Mouse (Mus musculus): ENCODE results near the gene Slc16a9.
"Not testable (repeated sequence)": the region's sequence is repeated elsewhere in the genome, so short reads cannot be mapped to it uniquely, and the experiment has no call there.

The Slc16a9 gene

GRCm38 (mm10) chr10:70244921-70245558 lies at the start of gene Slc16a9:
Gene Slc16a9, plus strand, starts transcription at chr10:70245100.
- DNase-seq: peak in 1 of 2 experiments; percentile 10

DNA sequence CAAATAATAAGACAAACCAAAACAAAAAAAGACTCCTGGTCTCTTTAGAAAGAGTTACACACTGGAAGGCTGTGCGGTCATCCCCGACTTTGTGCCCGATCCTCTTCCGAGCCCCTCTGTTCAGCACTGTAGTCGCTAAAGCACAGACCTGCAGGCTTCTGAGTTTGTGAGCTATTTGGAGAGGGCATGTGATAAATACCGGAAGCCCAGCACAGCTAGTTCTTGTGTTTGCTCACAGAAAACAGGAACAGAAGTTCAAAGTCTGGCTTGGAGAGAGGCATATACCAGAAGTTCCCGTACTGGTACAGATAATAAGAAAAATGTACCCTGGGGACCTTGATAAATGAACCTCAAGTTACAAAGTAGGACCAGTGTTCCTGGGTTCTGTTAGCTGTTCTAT lies 49.6 kb upstream of the Slc16a9 start:
- no peak for DNase-seq

DNA sequence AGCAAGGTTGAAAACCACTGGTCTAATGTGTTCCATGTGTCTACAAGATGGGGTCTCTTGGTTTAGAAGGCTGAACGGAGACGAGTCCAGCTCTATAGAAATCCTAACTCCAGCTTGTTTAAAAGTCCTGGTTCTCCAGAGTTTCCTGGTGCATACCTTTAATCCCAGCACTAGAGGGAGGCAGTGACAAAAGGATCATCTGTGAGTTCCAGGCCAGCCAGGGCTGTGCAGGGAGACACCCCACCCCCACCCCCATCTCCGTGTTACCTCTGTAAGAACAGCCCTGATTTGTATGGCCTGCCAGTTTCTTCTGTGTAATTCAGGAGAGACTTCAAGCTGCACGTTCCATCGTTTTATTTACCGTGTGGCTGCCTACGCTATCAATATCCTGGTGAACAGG lies 49.1 kb upstream of the Slc16a9 start:
- DNase-seq: no peak

- DNase-seq: no peak
These were observed 48.2 kb upstream of the Slc16a9 start for GRCm38 (mm10) chr10:70196666-70197065.

GRCm38 (mm10) chr10:70197601-70198000 lies 47.3 kb upstream of the Slc16a9 start:
- no peak for DNase-seq

- no peak for DNase-seq
These were observed 46.9 kb upstream of the Slc16a9 start for GRCm38 (mm10) chr10:70198012-70198411.

DNA sequence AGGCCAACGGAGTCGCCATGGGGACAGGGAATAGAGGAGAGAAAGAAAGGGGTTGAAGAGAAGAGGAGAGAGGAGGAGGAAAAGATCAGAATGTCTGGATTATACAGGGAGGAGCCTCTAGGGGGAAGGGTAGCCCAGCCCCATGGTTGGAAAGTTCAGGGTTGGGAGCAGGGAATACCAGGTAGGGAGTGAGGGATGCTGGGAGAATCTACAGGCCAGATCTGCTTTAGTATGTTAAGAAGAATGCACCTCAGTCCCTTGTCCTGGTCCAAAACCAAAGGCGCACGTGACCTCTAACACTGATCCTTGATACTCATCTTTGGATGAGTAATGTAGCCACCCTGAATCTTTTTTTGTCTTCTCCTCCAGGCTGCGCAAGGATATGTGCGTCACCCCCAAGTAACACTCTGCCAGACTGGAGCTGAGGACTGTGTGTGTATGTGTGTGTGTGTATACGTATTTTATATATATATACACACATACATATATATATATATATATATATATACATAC lies 45.9 kb upstream of the Slc16a9 start:
- no peak for DNase-seq

DNA sequence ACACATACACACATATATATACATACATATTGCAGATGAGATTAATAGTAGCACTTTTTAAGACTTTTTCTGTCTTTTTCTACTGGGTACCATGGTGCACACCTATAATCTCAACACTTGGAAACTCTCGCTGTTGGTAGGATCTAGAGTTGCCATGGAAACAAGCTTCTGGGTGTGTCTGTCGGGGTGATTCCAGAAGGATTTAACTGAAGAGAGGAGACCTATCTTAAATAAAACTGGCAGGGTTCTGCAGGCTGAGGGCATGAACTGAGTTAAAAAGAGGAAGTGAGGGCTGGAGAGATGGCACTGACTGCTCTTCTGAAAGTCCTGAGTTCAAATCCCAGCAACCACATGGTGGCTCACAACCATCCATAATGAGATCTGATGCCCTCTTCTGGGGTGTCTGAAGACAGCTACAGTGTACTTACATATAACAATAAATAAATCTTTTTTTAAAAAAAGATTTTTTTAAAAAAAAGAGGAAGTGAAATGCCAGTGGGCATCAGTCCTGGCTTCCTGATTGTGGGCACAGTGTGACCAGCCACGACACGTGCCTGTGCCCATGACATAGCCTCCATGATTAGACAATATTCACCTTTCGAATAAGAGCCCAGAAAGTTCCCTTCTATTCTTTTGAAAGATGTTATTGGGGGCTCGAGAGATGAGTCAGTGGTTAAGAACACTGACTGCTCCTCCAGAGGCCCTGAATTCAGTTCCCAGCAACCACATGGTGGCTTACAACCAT lies 45.3 kb upstream of the Slc16a9 start:
- DNase-seq: no peak

DNA sequence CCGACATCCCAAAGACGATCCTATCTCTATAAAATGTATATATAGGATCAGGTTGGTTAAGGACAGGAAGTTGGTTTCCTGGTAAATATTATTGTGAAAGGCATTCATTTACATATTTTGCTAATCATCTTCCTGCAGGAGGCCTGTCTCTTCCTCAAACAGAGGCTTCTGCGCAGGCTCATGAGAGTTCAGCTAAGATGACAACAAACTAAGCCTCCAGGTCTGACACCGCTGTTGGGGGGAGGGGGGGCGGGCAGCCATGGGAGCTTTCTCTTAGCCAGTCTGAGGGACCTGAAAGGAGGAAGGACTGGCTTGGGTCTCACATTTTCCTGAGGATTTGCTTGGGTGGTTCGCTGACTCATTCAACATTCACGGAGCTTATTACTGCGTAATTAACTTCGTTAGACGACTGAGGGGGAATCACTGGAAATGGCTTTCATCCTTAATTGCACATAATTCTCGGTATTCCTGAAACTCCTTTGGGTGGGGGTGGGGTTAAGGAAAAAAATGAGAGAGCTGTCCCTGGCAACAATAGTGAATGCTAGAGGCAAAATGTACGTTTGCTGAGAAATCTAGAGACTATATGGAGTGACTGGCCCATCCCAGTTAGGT lies 43.9 kb upstream of the Slc16a9 start:
- DNase-seq: no peak

DNA sequence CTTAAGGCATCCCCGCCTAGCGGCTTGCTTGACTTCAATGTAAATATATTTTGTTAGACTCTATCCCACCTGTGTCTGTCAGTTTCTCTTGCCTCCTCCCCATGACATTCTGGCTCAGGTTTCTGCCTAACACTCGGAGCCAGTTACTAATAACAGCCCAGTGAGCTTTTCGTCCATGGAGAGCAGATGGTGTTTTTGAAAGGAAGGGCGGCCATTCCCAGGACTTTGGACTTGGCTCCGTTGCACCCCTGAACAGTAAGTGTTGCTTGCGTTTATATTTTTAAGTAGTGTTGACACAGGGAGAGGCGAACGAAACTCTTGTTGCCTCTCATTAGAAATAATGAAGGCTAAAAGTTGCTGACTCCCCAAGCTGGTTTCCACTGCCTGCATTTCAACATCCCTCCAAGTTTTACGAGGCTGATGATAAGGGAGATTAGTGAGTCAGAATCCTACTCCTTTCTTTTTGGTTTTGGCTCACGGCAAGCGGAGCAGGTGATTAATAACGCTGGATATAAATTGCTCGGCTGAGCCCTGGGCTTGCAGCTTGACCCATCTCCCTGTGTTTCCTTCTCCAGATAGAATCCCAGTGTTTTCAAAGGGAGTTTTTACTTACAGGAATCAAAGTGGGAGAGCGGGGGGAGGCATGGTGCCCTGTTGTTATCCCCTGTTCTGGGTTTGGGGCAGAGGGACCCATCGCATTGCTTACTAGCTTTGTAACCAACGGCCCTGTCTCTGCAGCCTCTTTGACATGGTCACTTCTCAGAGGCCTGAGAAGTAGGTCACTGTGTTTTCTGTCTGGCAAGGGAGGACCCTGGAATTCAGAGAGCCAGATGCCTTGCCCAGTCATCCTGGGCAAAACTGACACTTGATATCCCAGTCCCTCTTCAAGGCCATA lies 40.1 kb upstream of the Slc16a9 start, which contains the start of gene Mrln:
Mrln (plus strand) TSS at position 160 of the 895 bp plus-strand sequence.
- no peak for DNase-seq

GRCm38 (mm10) chr10:70211281-70211680 lies 33.6 kb upstream of the Slc16a9 start:
- no peak for DNase-seq

- DNase-seq: no peak
These were observed 23.9 kb upstream of the Slc16a9 start for GRCm38 (mm10) chr10:70220971-70221370.

DNA sequence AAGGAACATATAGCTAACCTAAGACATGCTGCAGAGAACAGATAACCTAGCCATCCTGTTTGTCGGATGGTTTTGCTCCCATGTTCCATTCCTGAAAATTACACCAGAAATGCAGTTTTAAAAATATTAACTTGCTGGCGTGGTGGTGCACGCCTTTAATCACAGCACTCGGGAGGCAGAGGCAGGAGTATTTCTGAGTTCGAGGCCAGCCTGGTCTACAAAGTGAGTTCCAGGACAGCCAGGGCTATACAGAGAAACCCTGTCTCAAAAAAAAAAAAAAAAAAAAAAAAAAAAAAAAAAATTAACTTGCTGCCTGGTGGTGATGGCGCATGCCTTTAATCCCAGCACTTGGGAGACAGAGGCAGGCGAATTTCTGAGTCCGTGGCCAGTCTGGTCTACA lies 22.7 kb upstream of the Slc16a9 start:
- DNase-seq: not testable (repeated sequence)

- DNase-seq: no peak
These were observed 20.3 kb upstream of the Slc16a9 start for GRCm38 (mm10) chr10:70224571-70224970.

- DNase-seq: no peak
These were observed 19.1 kb upstream of the Slc16a9 start for GRCm38 (mm10) chr10:70225760-70226159.

DNA sequence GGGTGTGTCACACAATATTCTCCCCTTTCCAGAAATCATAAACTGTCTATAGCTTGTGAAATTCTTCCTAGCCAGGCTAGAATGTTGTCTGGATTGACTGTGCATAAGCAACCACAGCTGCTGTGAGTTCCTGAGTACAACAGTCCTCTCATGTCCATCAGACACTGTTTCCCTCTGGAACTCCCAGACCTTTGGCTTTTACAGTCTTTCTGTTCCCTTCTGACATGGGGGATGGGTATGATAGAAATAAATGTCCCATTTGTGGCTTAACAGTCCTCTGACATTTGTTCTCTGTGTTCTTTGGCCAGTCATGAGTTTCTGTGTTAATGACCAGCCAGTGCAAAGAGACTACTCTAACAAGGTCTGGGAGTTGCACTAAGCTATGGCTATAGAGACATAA lies 18.3 kb upstream of the Slc16a9 start:
- DNase-seq: no peak

DNA sequence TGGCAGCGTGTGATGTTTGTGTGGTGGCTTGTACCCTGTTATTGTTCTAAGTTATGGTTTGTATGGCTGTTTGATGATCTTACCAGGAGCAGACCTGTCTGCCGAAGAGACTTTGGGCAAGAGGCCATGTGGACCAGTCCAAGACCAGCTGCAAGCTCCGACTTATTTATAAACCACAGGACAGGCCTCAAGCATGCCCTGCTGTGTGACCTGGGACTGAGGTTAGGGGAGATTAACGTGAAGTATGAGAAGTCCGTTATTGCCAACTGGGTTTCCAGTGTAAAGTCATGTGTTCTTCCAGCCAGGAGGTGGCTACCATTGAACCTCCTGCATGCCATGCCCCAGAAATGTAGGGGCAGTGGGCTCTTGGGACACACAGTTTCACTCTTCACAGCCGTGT lies 14.5 kb upstream of the Slc16a9 start:
- DNase-seq: no peak

DNA sequence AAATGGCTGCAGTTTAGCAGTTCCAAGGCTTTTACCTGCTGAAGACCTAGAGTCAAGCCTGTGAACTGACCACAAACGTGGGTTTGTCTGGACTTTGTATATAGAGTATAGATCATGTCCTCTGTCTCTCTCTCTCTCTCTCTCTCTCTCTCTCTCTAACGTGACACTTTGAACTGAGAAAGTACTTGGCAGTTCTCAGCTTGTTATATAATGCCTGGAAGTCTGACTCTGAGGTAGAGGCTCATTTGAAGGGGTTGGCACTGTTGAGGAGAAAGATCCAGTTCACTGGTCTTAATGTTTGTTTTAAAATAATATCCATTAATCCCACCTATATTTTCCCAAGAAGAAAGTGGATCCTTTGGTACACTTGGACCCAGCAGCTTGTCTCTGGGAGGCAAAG lies 7.0 kb upstream of the Slc16a9 start:
- DNase-seq: no peak

GRCm38 (mm10) chr10:70242751-70243444 lies 2.0 kb upstream of the Slc16a9 start:
- DNase-seq: no peak

DNA sequence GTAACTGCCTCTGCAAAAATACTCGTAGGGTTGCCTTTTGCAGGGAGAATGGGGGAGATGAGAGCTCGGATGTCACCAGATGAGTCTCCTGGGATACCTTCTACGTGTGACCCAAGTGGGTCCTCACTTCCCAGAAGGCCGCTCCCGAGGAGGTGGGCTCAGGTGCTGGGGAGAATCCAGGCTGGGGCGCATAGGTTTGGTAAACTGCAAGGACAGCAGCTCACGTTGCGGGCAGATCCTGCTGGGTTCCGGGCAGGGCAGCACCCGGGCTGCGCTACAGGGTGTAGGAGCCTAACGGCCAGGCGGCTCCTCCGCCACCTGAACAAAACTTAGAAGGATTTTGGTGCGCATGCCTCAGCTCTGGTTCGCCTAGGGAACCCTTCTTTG lies 652 bp downstream of the Slc16a9 start:
- DNase-seq: no peak

DNA sequence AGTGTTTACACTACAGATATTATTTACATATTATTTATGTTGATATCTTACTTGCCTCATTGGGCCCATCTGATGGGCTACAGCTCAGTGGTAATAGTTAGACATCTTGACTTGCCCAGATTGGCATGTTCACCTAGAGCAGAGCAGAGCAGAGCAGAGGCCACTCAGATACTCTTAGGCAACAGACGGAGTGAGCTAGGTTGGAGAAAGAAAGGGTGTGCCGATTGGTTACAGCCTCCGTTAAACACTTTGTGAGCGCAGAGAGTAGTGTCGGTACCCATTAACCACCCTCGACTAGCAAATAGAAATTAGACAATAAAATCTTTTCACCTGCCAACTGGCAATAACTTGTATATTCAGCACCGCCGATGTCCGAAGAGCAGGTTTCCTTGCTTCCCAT lies 1.2 kb downstream of the Slc16a9 start:
- DNase-seq: no peak

DNA sequence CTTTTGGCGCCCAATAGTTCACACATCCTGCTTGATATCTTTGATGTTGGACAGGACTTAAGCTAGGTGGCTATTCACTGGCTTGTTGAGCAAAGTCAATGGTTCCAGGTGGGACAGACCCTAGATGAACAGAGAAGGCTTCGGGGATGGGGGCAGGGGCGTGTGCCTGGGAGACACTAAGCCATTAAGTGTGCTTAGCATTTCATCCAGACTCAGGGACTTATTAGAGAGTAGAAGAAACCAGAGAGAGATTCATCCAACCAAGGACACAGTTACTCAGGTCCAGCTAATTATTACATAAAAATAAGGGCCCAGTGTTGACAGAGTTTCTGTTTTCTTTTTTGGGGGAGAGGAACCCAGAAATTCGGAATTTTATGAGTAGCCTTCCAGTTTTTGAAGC lies 5.5 kb downstream of the Slc16a9 start:
- DNase-seq: no peak

Data from thymus, postnatal 36 days (tissue).